Mouse (Mus musculus) cerebellum, adult 2 months (tissue): ENCODE measurements around the gene Use1.

ENCODE experiments used
- CTCF ChIP-seq: fragments of 200-500 bp; IDR thresholded peaks from 2 replicates; pipeline ENCODE4 v1.5.1; 2011; ENCODE audit warnings: low read depth, mild to moderate bottlenecking, control low read depth, low read length, moderate library complexity, borderline replicate concordance; ENCODE audit not compliant: insufficient read depth
- POLR2A ChIP-seq: fragments of 200-500 bp; IDR thresholded peaks from 2 replicates; pipeline ENCODE4 v1.6.1; 2011; ENCODE audit warnings: low read length, control low read depth, borderline replicate concordance; ENCODE audit not compliant: insufficient read depth

DNA sequence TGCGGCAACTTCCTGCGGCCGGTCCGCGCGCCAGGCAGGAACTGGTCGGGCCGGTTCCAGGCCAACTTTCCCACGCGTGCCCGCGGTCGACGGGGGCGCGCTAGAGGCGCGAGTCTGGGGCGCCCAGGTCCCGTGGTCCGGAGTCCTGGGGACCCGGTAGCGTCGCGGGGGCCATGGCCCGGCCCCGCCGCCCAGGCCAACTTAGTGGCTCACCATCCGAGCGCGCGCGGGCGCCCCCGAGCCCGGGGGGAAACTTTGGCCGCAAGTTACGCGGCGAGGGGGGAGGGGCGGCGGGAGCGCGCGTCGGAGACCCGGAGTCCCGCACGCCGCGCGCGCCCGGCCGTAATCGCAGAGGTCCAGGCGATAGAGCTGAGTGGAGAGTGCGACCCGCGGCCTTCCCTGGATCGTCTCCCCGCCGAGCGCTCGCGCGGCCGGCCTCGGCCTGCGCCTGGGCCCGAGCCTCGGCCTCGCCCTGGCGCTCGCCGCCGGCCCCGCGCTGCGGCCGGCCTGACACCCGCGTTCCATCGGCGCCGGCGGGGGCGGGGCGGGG is 14.8 kb downstream of the Use1 start, which contains the start of gene Nr2f6:
- no peak for TF ChIP-seq POLR2A
- TF ChIP-seq CTCF: no peak
